Mouse (Mus musculus): ENCODE measurements around the gene Lsm2. TPM values are rescaled to one million over a fixed set of nuclear protein-coding genes. Genes with fewer than 3 reads are reported as not detected.
"Not testable (repeated sequence)": the region's sequence is repeated elsewhere in the genome, so short reads cannot be mapped to it uniquely, and the experiment has no call there.

Gene Lsm2
- polyA plus RNA-seq, 1 experiment from 2014 or later: 109 TPM

GRCm38 (mm10) chr17:34958734-34959129 lies 22.9 kb upstream of the Lsm2 start:
- not testable (repeated sequence) for H3K9ac ChIP-seq; H3K36me3 ChIP-seq; H3K4me1 ChIP-seq (replicated peaks); H3K27ac ChIP-seq (replicated peaks); ATAC-seq (ENCODE audit: low FRiP score, low read depth); H3K9me3 ChIP-seq
- H3K4me2 ChIP-seq: peak overlapping the region; percentile 89
- peaks cover 36% of the 10 kb centered on the region for H3K27me3 ChIP-seq
- H3K4me3 ChIP-seq: peak overlapping the region; percentile 48
- WGBS: 0% methylated on average over 30 of the region's 47 CpGs

- 0% methylated on average over 29 of the region's 32 CpGs for WGBS
- peaks cover 36% of the 10 kb centered on the region for H3K27me3 ChIP-seq
These were observed 22.4 kb upstream of the Lsm2 start, which contains the start of gene Hspa1b for GRCm38 (mm10) chr17:34959130-34959778. Gene Hspa1b, minus strand, starts transcription at chr17:34959238.

GRCm38 (mm10) chr17:34959881-34960515 lies 21.7 kb upstream of the Lsm2 start:
- Histone ChIP-seq H3K4me2 (peak overlapping the region; percentile 89), H3K4me1 (replicated peaks) (0 out of 2 replicates have a peak, but pooled peaks cover 5% of the 10 kb centered on the region), H3K9ac (peak overlapping the region; percentile 33; the same call in 1 of the 2 replicates), H3K27ac (replicated peaks) (peak overlapping the region; percentile 85), H3K36me3 (no peaks in the 10 kb centered on the region), H3K9me3 (no peaks in the 10 kb centered on the region), H3K4me3 (peak overlapping the region; percentile 48), H3K27me3 (peaks cover 33% of the 10 kb centered on the region)
- WGBS: 16% methylated on average over 12 of the region's 12 CpGs
- no peak for ATAC-seq (ENCODE audit: low FRiP score, low read depth)

More at GRCm38 (mm10) chr17:34959130-34959778, 22.4 kb upstream of the Lsm2 start, which contains the start of gene Hspa1b:
- H3K9ac ChIP-seq: peak within 1 kb of the TSS; percentile 33; the same call in 1 of the 2 replicates
- peak within 1 kb of the TSS; percentile 85 for H3K27ac ChIP-seq (replicated peaks)
- H3K4me2 ChIP-seq: peak within 1 kb of the TSS; percentile 89
- H3K4me3 ChIP-seq: peak within 1 kb of the TSS; percentile 48
- not testable (repeated sequence) for H3K36me3 ChIP-seq; H3K4me1 ChIP-seq (replicated peaks); H3K9me3 ChIP-seq
- ATAC-seq (ENCODE audit: low FRiP score, low read depth): peak; percentile 92

- no peaks in the 10 kb centered on the region for H3K9me3 ChIP-seq
- H3K27me3 ChIP-seq: peaks cover 28% of the 10 kb centered on the region
These were observed 20.8 kb upstream of the Lsm2 start for GRCm38 (mm10) chr17:34960702-34961493.

GRCm38 (mm10) chr17:34962125-34962524 lies 19.5 kb upstream of the Lsm2 start:
- no peak overlapping the region for H3K4me2 ChIP-seq
- H3K4me3 ChIP-seq: no peak overlapping the region
- WGBS: 29% methylated on average over 3 of the region's 3 CpGs
- H3K36me3 ChIP-seq: no peaks in the 10 kb centered on the region
- no peaks in the 10 kb centered on the region for H3K9me3 ChIP-seq
- ATAC-seq (ENCODE audit: low FRiP score, low read depth): no peak
- no peak overlapping the region for H3K27ac ChIP-seq (replicated peaks)
- H3K9ac ChIP-seq: no peak overlapping the region
- H3K27me3 ChIP-seq: peaks cover 26% of the 10 kb centered on the region
- 0 out of 2 replicates have a peak, but pooled peaks cover 5% of the 10 kb centered on the region for H3K4me1 ChIP-seq (replicated peaks)

More at GRCm38 (mm10) chr17:34960702-34961493, 20.8 kb upstream of the Lsm2 start:
- Histone ChIP-seq H3K36me3 (no peaks in the 10 kb centered on the region), H3K27ac (replicated peaks) (no peak overlapping the region), H3K4me2 (no peak overlapping the region), H3K4me1 (replicated peaks) (0 out of 2 replicates have a peak, but pooled peaks cover 5% of the 10 kb centered on the region), H3K9ac (no peak overlapping the region), H3K4me3 (no peak overlapping the region)
- ATAC-seq (ENCODE audit: low FRiP score, low read depth): no peak

- no peak overlapping the region for H3K9ac ChIP-seq
These were observed 18.8 kb upstream of the Lsm2 start for GRCm38 (mm10) chr17:34962841-34963240.

GRCm38 (mm10) chr17:34964640-34965049 lies 17.0 kb upstream of the Lsm2 start:
- no peaks in the 10 kb centered on the region for H3K36me3 ChIP-seq
- H3K4me3 ChIP-seq: no peak overlapping the region

More at GRCm38 (mm10) chr17:34962841-34963240, 18.8 kb upstream of the Lsm2 start:
- ATAC-seq (ENCODE audit: low FRiP score, low read depth): no peak
- H3K4me2 ChIP-seq: no peak overlapping the region
- 53% methylated on average over 1 of the region's 1 CpGs for WGBS
- no peak overlapping the region for H3K27ac ChIP-seq (replicated peaks)
- 0 out of 2 replicates have a peak, but pooled peaks cover 5% of the 10 kb centered on the region for H3K4me1 ChIP-seq (replicated peaks)
- no peak overlapping the region for H3K4me3 ChIP-seq
- no peaks in the 10 kb centered on the region for H3K36me3 ChIP-seq
- H3K27me3 ChIP-seq: peaks cover 29% of the 10 kb centered on the region
- H3K9me3 ChIP-seq: no peaks in the 10 kb centered on the region

GRCm38 (mm10) chr17:34965627-34966026 lies 16.0 kb upstream of the Lsm2 start:
- H3K4me2 ChIP-seq: no peak overlapping the region
- H3K27me3 ChIP-seq: peaks cover 40% of the 10 kb centered on the region
- no peak for ATAC-seq (ENCODE audit: low FRiP score, low read depth)
- no peak overlapping the region for H3K27ac ChIP-seq (replicated peaks)
- no peaks in the 10 kb centered on the region for H3K9me3 ChIP-seq
- H3K36me3 ChIP-seq: no peaks in the 10 kb centered on the region
- H3K9ac ChIP-seq: no peak overlapping the region
- no peaks in the 10 kb centered on the region for H3K4me1 ChIP-seq (replicated peaks)
- WGBS: 85% methylated on average over 5 of the region's 5 CpGs
- no peak overlapping the region for H3K4me3 ChIP-seq

More at GRCm38 (mm10) chr17:34964640-34965049, 17.0 kb upstream of the Lsm2 start:
- Histone ChIP-seq H3K9ac (no peak overlapping the region), H3K4me2 (no peak overlapping the region), H3K27ac (replicated peaks) (no peak overlapping the region), H3K9me3 (no peaks in the 10 kb centered on the region), H3K27me3 (peaks cover 43% of the 10 kb centered on the region), H3K4me1 (replicated peaks) (0 out of 2 replicates have a peak, but pooled peaks cover 1% of the 10 kb centered on the region)
- WGBS: 35% methylated on average over 1 of the region's 1 CpGs
- ATAC-seq (ENCODE audit: low FRiP score, low read depth): no peak

- not testable (repeated sequence) for H3K36me3 ChIP-seq; H3K27ac ChIP-seq (replicated peaks); ATAC-seq (ENCODE audit: low FRiP score, low read depth); H3K9me3 ChIP-seq; H3K4me2 ChIP-seq; H3K9ac ChIP-seq; H3K4me3 ChIP-seq; H3K4me1 ChIP-seq (replicated peaks)
- peaks cover 29% of the 10 kb centered on the region for H3K27me3 ChIP-seq
- WGBS: 69% methylated on average over 7 of the region's 11 CpGs
These were observed 11.8 kb upstream of the Lsm2 start, which contains the start of gene Gm20481 for GRCm38 (mm10) chr17:34969822-34970221. Gene Gm20481, plus strand, starts transcription at chr17:34969912.

- 46% methylated on average over 21 of the region's 37 CpGs for WGBS
- H3K4me2 ChIP-seq; H3K27ac ChIP-seq (replicated peaks); H3K4me3 ChIP-seq; H3K4me1 ChIP-seq (replicated peaks); H3K9me3 ChIP-seq; H3K36me3 ChIP-seq; H3K9ac ChIP-seq; ATAC-seq (ENCODE audit: low FRiP score, low read depth): not testable (repeated sequence)
- H3K27me3 ChIP-seq: peaks cover 27% of the 10 kb centered on the region
These were observed 10.8 kb upstream of the Lsm2 start for GRCm38 (mm10) chr17:34970850-34971249.

GRCm38 (mm10) chr17:34971694-34972068 lies 10.0 kb upstream of the Lsm2 start:
- not testable (repeated sequence) for H3K4me1 ChIP-seq (replicated peaks); H3K36me3 ChIP-seq; H3K9ac ChIP-seq; H3K27ac ChIP-seq (replicated peaks); H3K9me3 ChIP-seq; ATAC-seq (ENCODE audit: low FRiP score, low read depth)
- Histone ChIP-seq H3K4me2 (peak overlapping the region; percentile 80), H3K4me3 (peak overlapping the region; percentile 45), H3K27me3 (peaks cover 27% of the 10 kb centered on the region)
- WGBS: 0% methylated on average over 20 of the region's 43 CpGs
